Mouse (Mus musculus): ENCODE measurements around the gene Bean1. TPM values are rescaled to one million over a fixed set of nuclear protein-coding genes. Genes with fewer than 3 reads are reported as not detected.

Gene Bean1
- total RNA-seq, 4 experiments from 2014 or later, result 5.6 to 8.5 (median 6.2) TPM

GRCm38 (mm10) chr8:104171050-104171620, 893 bp downstream of the Bean1 start:
- no peak for DNase-seq (ENCODE audit: low spot score in 2 of 2)

- no peak for DNase-seq (ENCODE audit: low spot score in 2 of 2)
Observed at GRCm38 (mm10) chr8:104172420-104172819, 2.2 kb downstream of the Bean1 start.

- no peak for DNase-seq (ENCODE audit: low spot score in 2 of 2)
Observed at GRCm38 (mm10) chr8:104175848-104176527, 5.7 kb downstream of the Bean1 start.

GRCm38 (mm10) chr8:104177054-104177453, 6.8 kb downstream of the Bean1 start:
- no peak for DNase-seq (ENCODE audit: low spot score in 2 of 2)

- DNase-seq (ENCODE audit: low spot score in 2 of 2), result no peak
Observed at GRCm38 (mm10) chr8:104184905-104185304, 14.7 kb downstream of the Bean1 start.

GRCm38 (mm10) chr8:104186827-104187226, 16.6 kb downstream of the Bean1 start:
- no peak for DNase-seq (ENCODE audit: low spot score in 2 of 2)

- no peak for DNase-seq (ENCODE audit: low spot score in 2 of 2)
Observed at GRCm38 (mm10) chr8:104187622-104188021, 17.4 kb downstream of the Bean1 start.

- DNase-seq (ENCODE audit: low spot score in 2 of 2), result no peak
Observed at GRCm38 (mm10) chr8:104188459-104188858, 18.2 kb downstream of the Bean1 start.

- DNase-seq (ENCODE audit: low spot score in 2 of 2), result no peak
Observed at GRCm38 (mm10) chr8:104190777-104191468, 20.7 kb downstream of the Bean1 start.

GRCm38 (mm10) chr8:104191496-104191895, 21.3 kb downstream of the Bean1 start:
- no peak for DNase-seq (ENCODE audit: low spot score in 2 of 2)

- DNase-seq (ENCODE audit: low spot score in 2 of 2), result no peak
Observed at GRCm38 (mm10) chr8:104199802-104200201, 29.6 kb downstream of the Bean1 start.

GRCm38 (mm10) chr8:104201622-104202021, 31.4 kb downstream of the Bean1 start:
- DNase-seq (ENCODE audit: low spot score in 2 of 2), result no peak

- DNase-seq (ENCODE audit: low spot score in 2 of 2), result no peak
Observed at GRCm38 (mm10) chr8:104202320-104202719, 32.1 kb downstream of the Bean1 start.

- no peak for DNase-seq (ENCODE audit: low spot score in 2 of 2)
Observed at GRCm38 (mm10) chr8:104205292-104205691, 35.0 kb downstream of the Bean1 start.

GRCm38 (mm10) chr8:104217601-104218000, 47.4 kb downstream of the Bean1 start:
- DNase-seq (ENCODE audit: low spot score in 2 of 2), result no peak

- peak in 1 of 2 experiments; percentile 25 for DNase-seq (ENCODE audit: low spot score in 2 of 2)
Observed at GRCm38 (mm10) chr8:104219079-104219478, 48.8 kb downstream of the Bean1 start.

GRCm38 (mm10) chr8:104219806-104220205, 49.6 kb downstream of the Bean1 start:
- peak; percentile 51 to 84 for DNase-seq (ENCODE audit: low spot score in 2 of 2)

GRCm38 (mm10) chr8:104227048-104227447, 56.8 kb downstream of the Bean1 start:
- DNase-seq (ENCODE audit: low spot score in 2 of 2), result no peak

GRCm38 (mm10) chr8:104230377-104230776, 60.1 kb downstream of the Bean1 start:
- DNase-seq (ENCODE audit: low spot score in 2 of 2), result no peak

- no peak for DNase-seq (ENCODE audit: low spot score in 2 of 2)
Observed at GRCm38 (mm10) chr8:104232039-104232438, 61.8 kb downstream of the Bean1 start.

GRCm38 (mm10) chr8:104232919-104233318, 62.7 kb downstream of the Bean1 start:
- no peak for DNase-seq (ENCODE audit: low spot score in 2 of 2)

- DNase-seq (ENCODE audit: low spot score in 2 of 2), result no peak
Observed at GRCm38 (mm10) chr8:104234573-104234972, 64.3 kb downstream of the Bean1 start.

Data from layer of hippocampus, adult 8-10 months (tissue).